Mouse (Mus musculus) forebrain, embryonic 12.5 days (tissue): Measurements from ENCODE around the gene Rhbdf2. TPM values are rescaled to one million over a fixed set of nuclear protein-coding genes. Genes with fewer than 3 reads are reported as not detected.

Source experiments
- ATAC-seq: fragments of 200-750 bp; cut with Nextera tagmentation; 2 replicates; pipeline ENCODE4 v1.8.0; 2017; ENCODE audit warnings: moderate TSS enrichment; ENCODE audit not compliant: low FRiP score
- H3K27ac ChIP-seq: fragments of 300-500 bp; sonication (generic); 2 replicates; pipeline ENCODE4 v1.5.1; 2016; ENCODE audit warnings: mild to moderate bottlenecking
- H3K27me3 ChIP-seq: fragments of 300-500 bp; sonication (generic); 2 replicates; pipeline ENCODE4 v1.6.1; 2016; ENCODE audit warnings: mild to moderate bottlenecking
- H3K36me3 ChIP-seq: fragments of 300-500 bp; sonication (generic); replicated peaks from 2 replicates; pipeline ENCODE4 v1.6.1; 2016; ENCODE audit warnings: mild to moderate bottlenecking
- H3K4me1 ChIP-seq: fragments of 300-500 bp; sonication (generic); 2 replicates; pipeline ENCODE4 v1.6.1; 2016
- H3K4me2 ChIP-seq: fragments of 300-500 bp; sonication (generic); 2 replicates; pipeline ENCODE4 v1.6.1; 2016; ENCODE audit warnings: mild to moderate bottlenecking, moderate library complexity
- H3K4me3 ChIP-seq: fragments of 300-500 bp; sonication (generic); replicated peaks from 2 replicates; pipeline ENCODE4 v1.5.1; 2016; ENCODE audit warnings: mild to moderate bottlenecking
- H3K9ac ChIP-seq: fragments of 300-500 bp; sonication (generic); 2 replicates; pipeline ENCODE4 v1.6.1; 2016; ENCODE audit warnings: mild to moderate bottlenecking
- H3K9me3 ChIP-seq: fragments of 300-500 bp; sonication (generic); 2 replicates; pipeline ENCODE4 v1.6.1; 2016
- WGBS: fragments of 180-500 bp; shearing (Covaris S2); methylation state at CpG from one replicate; pipeline ENCODE4 v1.1.7; 2016; 5-methylcytosine and 5-hydroxymethylcytosine counted together
- polyA plus RNA-seq: library from polyadenylated mRNA; unstranded; fragments of >200 nt; fragmentation: Nextera tagmentation; extraction: Ambion mirVana; gene quantifications from 2 replicates; pipeline ENCODE4 v1.2.1, GENCODE M21; 2016

The Rhbdf2 gene
- polyA plus RNA-seq, 1 experiment from 2014 or later: 1.9 TPM

DNA sequence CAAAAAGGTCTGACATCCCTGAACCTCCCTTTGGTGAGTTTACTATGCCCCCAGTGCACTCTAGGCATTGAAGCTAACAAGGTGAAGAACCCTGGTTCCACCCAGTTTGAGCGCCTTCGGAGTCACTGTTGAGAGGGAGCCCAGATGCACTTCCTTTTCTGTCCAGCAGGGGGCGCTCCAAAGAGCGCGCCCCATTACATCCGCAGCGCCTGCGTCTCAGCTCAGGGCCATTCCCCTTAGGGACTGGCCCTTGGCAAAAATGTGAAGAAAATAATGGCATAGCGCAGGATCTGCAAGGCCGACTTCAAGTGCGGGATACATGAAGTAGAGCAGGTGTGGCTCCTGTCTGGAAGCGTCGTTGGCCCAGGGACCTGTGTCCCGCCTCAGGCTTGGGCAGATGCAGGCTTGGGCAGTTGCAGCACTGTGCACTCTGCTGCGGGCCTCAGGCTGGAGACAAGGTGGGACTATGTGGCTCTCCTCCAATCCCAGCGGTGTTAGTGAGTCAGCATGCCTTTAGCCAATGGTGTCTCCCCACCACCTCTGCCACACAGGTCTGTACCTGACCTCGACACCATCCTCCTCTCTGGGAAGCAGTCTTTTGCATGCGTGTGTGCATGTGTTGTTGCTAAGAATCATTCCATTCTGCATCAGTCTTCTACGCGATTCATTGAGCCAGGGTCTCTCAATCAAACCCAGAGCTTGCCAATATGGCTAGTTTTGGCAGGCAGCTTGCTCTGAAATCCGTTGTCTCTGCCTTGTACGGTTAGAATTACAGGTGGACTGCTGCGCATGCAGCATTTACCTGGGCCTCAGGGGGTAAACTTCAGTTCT lies 39.8 kb downstream of the Rhbdf2 start:
- Histone ChIP-seq H3K27ac (no peak overlapping the region), H3K4me1 (peaks cover 7% of the 10 kb centered on the region), H3K4me3 (no peak overlapping the region)

DNA sequence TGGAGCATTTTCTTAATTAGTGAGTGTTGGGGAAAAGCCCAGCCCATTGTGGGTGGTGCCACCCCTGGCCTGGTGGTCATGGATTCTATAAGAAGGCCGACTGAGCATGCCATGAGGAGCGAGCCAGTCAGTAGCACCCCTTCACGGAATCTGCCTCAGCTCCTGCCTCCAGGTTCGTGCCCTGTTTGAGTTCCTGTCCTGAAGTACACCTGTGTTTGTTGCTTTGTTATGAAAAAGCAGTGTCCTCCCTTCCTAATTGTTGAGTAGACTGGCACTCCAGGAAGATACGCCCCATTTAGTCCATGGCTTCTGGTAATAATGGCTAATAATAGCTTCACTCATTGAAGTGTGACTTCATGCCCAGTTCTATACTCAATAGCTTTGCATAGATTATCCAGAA lies 40.5 kb downstream of the Rhbdf2 start, which contains the start of gene Aanat:
Gene Aanat (plus strand): TSS at position 123 of the 400 bp plus-strand sequence.
- Histone ChIP-seq H3K4me3 (no peak within 1 kb of the TSS), H3K36me3 (no peaks in the 10 kb centered on the region), H3K9ac (no peak within 1 kb of the TSS), H3K4me1 (peaks cover 7% of the 10 kb centered on the region), H3K9me3 (no peaks in the 10 kb centered on the region), H3K27ac (no peak within 1 kb of the TSS), H3K27me3 (peaks cover 15% of the 10 kb centered on the region), H3K4me2 (peak within 1 kb of the TSS; percentile 33; the same call in 1 of the 2 replicates)
- WGBS: 73% methylated on average over 5 of the region's 5 CpGs
- 0 out of 2 replicates have a peak, but pooled peaks have one; percentile 21 for ATAC-seq

More for the DNA sequence above, 39.8 kb downstream of the Rhbdf2 start:
- 23% methylated on average over 23 of the region's 23 CpGs for WGBS
- no peaks in the 10 kb centered on the region for H3K36me3 ChIP-seq
- H3K27me3 ChIP-seq: peaks cover 15% of the 10 kb centered on the region
- peak; percentile 72 for ATAC-seq
- no peaks in the 10 kb centered on the region for H3K9me3 ChIP-seq
- peak overlapping the region; percentile 33; the same call in 1 of the 2 replicates for H3K4me2 ChIP-seq
- no peak overlapping the region for H3K9ac ChIP-seq

DNA sequence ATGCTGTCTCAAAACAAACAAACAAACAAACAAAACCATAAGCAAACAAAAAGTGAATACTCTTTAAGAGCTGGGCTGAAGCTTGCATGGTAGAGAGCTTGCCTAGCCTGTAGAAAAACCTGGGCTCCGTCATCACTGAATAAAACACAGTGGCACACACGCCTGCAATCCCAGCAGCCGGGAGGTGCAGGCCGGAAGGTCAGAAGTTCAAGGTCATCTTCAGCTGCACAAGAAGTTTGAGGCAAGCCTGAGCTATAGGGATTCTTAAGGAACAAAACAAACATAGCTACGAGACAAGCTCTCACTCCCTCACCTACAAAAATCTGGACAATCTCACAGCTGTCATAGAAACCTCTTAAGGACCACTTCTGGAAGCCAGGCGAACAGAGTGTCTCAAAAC lies 41.1 kb downstream of the Rhbdf2 start:
- no peak for ATAC-seq
- H3K9me3 ChIP-seq: no peaks in the 10 kb centered on the region
- H3K27ac ChIP-seq: no peak overlapping the region
- H3K27me3 ChIP-seq: peaks cover 13% of the 10 kb centered on the region
- peaks cover 7% of the 10 kb centered on the region for H3K4me1 ChIP-seq
- no peaks in the 10 kb centered on the region for H3K36me3 ChIP-seq
- no peak overlapping the region for H3K4me3 ChIP-seq
- WGBS: 80% methylated on average over 6 of the region's 6 CpGs
- H3K4me2 ChIP-seq: no peak overlapping the region
- no peak overlapping the region for H3K9ac ChIP-seq

DNA sequence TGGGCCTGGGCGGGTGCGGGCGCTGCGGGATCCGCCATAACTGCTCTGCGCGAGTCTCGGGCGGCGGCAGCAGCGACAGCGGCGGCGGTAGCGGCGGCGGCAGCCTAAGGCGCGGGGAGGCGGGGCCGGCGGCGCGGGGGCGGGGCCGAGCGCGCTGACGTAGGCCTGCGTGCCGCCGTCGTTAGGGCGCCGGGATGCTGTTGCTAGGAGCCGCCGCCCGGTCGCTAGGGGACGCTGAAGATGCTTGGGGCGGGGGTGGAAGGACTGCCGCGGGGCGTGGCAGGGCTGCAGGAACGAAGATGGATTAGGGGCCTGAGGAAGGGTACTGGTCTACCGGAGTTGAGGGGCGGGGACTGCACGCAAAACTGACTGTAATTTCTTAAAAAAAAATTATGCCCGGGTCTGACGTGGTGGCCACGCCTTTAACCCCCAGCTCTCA lies 45.4 kb downstream of the Rhbdf2 start, which contains the start of gene Ube2o:
Gene Ube2o (minus strand): TSS at position 72 of the 439 bp plus-strand sequence.
- Histone ChIP-seq H3K4me3 (peak within 1 kb of the TSS; percentile 95), H3K36me3 (no peaks in the 10 kb centered on the region), H3K9ac (peak within 1 kb of the TSS; percentile 93), H3K27me3 (0 out of 2 replicates have a peak, but pooled peaks cover 4% of the 10 kb centered on the region), H3K9me3 (no peaks in the 10 kb centered on the region), H3K4me1 (peaks cover 33% of the 10 kb centered on the region), H3K27ac (peak within 1 kb of the TSS; percentile 91), H3K4me2 (peak within 1 kb of the TSS; percentile 82)
- WGBS: under 1% methylated on average over 48 of the region's 51 CpGs
- ATAC-seq: peak; percentile 91

DNA sequence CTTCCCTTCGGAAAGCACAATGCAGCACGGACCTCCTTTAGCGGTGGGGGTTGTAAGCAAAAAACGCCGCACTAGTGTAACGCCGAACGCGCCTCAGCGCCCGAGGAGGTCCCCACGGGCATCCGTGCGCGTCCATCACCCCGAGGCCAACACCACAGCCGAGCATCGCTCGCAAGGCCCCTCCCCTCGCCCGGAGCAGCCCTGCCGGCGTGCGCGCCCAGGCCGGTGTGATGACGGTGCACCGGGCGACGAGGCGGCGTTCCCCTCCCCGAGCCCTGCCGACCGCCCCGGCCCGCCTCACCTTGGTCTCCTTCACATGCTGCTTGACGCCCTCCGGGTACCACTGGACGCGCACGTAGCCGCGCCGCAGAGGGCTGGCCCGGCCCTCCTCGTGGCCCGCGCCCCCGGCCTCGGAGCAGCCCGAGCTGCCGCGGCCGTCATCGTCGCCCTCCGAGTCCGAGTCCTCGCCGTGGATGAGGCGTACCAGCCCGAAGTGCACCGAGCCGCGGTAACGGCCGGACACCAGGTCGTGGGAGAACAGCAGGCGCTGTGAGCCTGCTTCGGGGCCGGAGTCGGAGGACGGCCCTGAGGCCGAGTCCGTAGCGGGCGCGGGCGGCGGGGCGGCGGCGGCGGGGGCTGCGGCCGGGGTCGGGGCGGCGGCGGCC lies 46.0 kb downstream of the Rhbdf2 start:
- H3K4me3 ChIP-seq: peak overlapping the region; percentile 95
- H3K36me3 ChIP-seq: no peaks in the 10 kb centered on the region
- H3K27me3 ChIP-seq: no peaks in the 10 kb centered on the region
- H3K9ac ChIP-seq: peak overlapping the region; percentile 93
- H3K27ac ChIP-seq: peak overlapping the region; percentile 91
- H3K9me3 ChIP-seq: no peaks in the 10 kb centered on the region
- peak; percentile 71 for ATAC-seq
- peaks cover 39% of the 10 kb centered on the region for H3K4me1 ChIP-seq
- H3K4me2 ChIP-seq: peak overlapping the region; percentile 82
- under 1% methylated on average over 81 of the region's 91 CpGs for WGBS

DNA sequence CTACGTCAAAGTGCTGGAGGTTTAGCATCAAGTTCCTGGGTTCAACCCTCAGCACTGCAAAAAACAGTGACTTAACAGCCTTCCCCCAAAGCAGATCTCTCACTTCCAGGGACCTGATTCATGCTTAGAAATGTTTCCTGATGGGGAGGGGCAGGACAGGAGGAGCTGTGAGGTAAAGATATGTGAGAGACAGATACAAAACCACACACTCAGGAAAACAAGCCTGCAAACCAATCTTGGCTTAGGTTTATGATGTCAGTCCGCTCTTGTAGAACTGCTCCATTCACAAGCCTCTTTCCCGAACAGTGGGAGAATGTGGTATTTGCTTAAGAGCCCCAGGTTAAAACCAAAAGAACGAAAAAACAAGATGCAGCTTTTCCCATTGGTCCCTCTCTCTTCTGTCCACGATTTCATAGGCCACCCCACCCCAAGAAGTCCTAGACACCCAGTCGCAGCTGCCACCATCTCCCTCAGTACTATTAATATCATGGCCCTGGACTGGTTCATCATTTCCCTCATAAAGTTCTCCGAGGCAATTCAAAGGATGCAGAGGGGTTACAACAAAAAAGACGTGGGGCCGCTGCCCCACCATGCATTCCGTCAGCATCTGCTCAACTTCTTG lies 46.7 kb downstream of the Rhbdf2 start:
- 0 out of 2 replicates have a peak, but pooled peaks have one; percentile 28 for ATAC-seq

DNA sequence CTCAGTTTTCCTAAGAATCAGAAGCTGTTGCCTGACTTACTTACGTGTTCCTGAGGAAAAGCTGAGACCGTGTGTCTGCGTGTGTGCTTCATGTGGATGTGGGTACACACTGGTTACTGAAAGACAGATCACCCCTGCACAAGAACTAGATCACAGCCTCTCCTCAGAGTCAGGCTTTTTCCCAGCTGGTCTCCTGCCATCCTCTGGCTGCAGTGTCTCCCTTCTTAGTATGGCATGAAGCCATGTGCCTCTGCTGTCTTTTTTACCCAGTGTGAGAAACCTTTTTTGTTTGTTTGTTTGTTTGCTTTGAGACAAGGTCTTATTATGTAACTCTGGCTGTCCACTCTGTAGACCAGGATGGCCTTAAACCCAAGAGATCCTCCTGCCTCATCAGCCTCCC lies 47.5 kb downstream of the Rhbdf2 start:
- no peak overlapping the region for H3K27ac ChIP-seq
- no peak overlapping the region for H3K4me3 ChIP-seq
- H3K9ac ChIP-seq: no peak overlapping the region
- 98% methylated on average over 3 of the region's 3 CpGs for WGBS
- no peak for ATAC-seq
- H3K4me2 ChIP-seq: peak overlapping the region; percentile 82; the same call in 1 of the 2 replicates
- peaks cover 54% of the 10 kb centered on the region for H3K4me1 ChIP-seq
- H3K27me3 ChIP-seq: no peaks in the 10 kb centered on the region
- no peaks in the 10 kb centered on the region for H3K9me3 ChIP-seq
- no peaks in the 10 kb centered on the region for H3K36me3 ChIP-seq

More for the DNA sequence above, 46.7 kb downstream of the Rhbdf2 start:
- 20% methylated on average over 10 of the region's 10 CpGs for WGBS
- Histone ChIP-seq H3K36me3 (no peaks in the 10 kb centered on the region), H3K27ac (peak overlapping the region; percentile 91), H3K4me1 (peaks cover 46% of the 10 kb centered on the region), H3K9me3 (no peaks in the 10 kb centered on the region), H3K4me2 (peak overlapping the region; percentile 82), H3K27me3 (no peaks in the 10 kb centered on the region), H3K9ac (peak overlapping the region; percentile 93), H3K4me3 (peak overlapping the region; percentile 95)

DNA sequence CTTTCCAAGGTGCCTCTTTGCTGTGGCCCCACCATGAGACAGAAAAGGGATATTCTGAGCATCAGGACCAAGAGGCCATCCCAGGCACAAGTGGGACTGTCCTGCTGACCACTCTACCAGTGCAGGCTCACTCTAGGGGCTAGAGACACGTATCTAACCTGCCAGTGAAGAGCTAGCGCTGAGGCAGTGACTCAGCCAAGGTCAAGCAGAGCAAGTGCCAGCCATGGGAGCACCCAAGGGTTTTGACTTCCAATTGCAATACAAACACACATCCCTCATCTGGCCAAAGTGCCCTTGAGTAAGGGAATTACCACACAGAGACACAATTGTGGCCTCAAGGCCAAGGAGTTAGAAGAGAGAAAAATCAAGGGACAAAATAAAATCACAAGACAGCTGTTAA lies 51.4 kb downstream of the Rhbdf2 start:
- no peaks in the 10 kb centered on the region for H3K9me3 ChIP-seq
- ATAC-seq: no peak
- no peak overlapping the region for H3K4me3 ChIP-seq
- H3K4me2 ChIP-seq: no peak overlapping the region
- H3K9ac ChIP-seq: no peak overlapping the region; the same call in 1 of the 2 replicates
- H3K36me3 ChIP-seq: no peaks in the 10 kb centered on the region
- WGBS: 83% methylated on average over 2 of the region's 2 CpGs
- H3K27ac ChIP-seq: no peak overlapping the region
- H3K27me3 ChIP-seq: no peaks in the 10 kb centered on the region
- peaks cover 76% of the 10 kb centered on the region for H3K4me1 ChIP-seq

DNA sequence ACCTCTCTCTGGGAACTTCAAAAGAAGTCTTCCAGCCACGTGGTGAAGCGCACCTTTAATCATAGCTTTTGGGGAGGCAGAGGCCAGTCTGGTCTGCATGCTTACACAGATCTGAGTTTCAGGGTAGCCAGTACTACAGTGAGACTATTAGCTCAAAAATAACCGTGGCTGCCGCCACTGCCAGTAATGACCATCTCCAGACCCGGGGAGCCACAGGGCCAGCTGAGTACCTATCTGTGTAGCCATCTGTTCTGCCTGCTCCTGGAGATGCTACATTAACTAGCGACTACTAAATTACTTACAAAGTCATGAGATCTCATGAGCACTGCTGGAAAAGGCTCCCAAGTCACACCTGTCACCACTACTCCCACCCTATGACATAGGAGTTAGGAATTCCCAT lies 51.8 kb downstream of the Rhbdf2 start:
- peaks cover 71% of the 10 kb centered on the region for H3K4me1 ChIP-seq

DNA sequence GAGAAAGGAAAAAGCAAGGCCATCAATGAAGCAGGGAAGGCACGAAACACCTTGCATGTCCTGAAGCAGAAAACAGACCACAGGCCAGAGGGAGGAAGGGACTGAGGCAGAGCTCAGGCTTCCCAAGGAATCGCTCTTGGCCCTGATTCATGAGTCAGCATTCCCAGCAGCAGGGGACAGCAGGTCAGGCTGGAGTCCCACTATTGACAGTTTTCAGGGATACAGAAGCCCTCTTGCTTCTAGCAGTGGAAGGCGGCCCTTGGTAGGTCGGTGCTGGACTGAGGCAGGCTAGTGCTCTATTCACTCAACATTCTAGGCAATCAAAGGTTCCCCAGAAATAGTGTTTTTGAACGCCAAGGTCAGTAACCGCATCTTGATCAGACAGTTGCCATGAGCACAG lies 52.3 kb downstream of the Rhbdf2 start:
- WGBS: 67% methylated on average over 6 of the region's 6 CpGs
- Histone ChIP-seq H3K36me3 (no peaks in the 10 kb centered on the region), H3K9me3 (no peaks in the 10 kb centered on the region), H3K4me1 (peaks cover 67% of the 10 kb centered on the region), H3K4me3 (no peak overlapping the region), H3K27ac (no peak overlapping the region), H3K9ac (no peak overlapping the region), H3K27me3 (no peaks in the 10 kb centered on the region), H3K4me2 (no peak overlapping the region)
- ATAC-seq: no peak

More for the DNA sequence above, 51.8 kb downstream of the Rhbdf2 start:
- H3K9ac ChIP-seq: no peak overlapping the region
- no peaks in the 10 kb centered on the region for H3K27me3 ChIP-seq
- ATAC-seq: no peak
- WGBS: 67% methylated on average over 6 of the region's 6 CpGs
- no peak overlapping the region for H3K4me3 ChIP-seq
- no peaks in the 10 kb centered on the region for H3K9me3 ChIP-seq
- H3K4me2 ChIP-seq: no peak overlapping the region
- H3K27ac ChIP-seq: no peak overlapping the region
- no peaks in the 10 kb centered on the region for H3K36me3 ChIP-seq

DNA sequence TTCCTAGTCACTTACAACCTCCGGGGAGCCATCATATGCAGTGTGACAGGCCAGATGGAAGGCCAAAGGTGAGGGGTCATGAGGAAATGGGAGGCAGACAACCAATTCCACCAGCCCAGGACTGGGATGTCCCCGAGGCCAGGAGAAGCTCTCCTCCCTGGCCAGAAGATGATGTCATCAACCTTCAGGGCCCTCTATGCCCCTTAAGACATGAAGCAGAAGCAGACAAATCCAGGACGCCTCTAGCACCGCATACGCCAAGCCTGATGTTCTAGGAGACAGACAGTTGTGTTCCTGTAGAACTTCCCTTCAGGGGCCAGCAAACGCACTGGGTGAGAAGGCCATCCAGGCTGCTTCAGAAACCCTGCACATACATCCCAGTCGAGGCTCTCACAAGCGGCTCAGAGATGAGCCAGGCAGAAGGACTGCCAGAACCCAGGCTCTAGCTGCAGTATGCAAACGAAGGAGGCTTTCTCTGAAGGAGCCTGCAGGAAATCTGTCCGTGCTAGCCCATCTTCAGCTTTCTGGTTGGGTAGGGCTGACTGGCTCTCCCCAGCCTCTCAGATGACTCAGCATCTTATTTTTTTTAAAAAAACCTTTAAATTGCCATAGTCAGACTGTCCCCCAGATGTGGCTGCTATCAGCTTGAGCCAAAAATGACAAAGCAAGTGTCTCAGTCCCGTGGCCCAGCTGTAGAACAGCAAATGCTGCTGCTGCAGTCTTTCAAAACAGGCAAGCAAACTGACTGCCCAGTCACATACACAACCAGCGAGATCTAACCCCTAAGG lies 53.9 kb downstream of the Rhbdf2 start:
- WGBS: 77% methylated on average over 12 of the region's 12 CpGs
- H3K4me1 ChIP-seq: peaks cover 55% of the 10 kb centered on the region
- H3K27me3 ChIP-seq: no peaks in the 10 kb centered on the region

More for the DNA sequence above, 53.9 kb downstream of the Rhbdf2 start:
- Histone ChIP-seq H3K4me2 (no peak overlapping the region), H3K36me3 (no peaks in the 10 kb centered on the region), H3K9me3 (no peaks in the 10 kb centered on the region), H3K4me3 (no peak overlapping the region), H3K9ac (no peak overlapping the region), H3K27ac (peak overlapping the region; percentile 42; the same call in 1 of the 2 replicates)
- no peak for ATAC-seq
